Mouse (Mus musculus) adrenal gland, postnatal 25 days (tissue): ENCODE measurements at regions not wholly inside any gene's neighbourhood (a gene's known extent, or its start where the extent isn't known, plus 50 kb on each side); places are given as distances from the start of the nearest gene placed in this dataset.

Experiments
- DNase-seq: peaks from one replicate; pipeline ENCODE4 v3.0.0; 2021; ENCODE audit warnings: mixed read lengths

DNA sequence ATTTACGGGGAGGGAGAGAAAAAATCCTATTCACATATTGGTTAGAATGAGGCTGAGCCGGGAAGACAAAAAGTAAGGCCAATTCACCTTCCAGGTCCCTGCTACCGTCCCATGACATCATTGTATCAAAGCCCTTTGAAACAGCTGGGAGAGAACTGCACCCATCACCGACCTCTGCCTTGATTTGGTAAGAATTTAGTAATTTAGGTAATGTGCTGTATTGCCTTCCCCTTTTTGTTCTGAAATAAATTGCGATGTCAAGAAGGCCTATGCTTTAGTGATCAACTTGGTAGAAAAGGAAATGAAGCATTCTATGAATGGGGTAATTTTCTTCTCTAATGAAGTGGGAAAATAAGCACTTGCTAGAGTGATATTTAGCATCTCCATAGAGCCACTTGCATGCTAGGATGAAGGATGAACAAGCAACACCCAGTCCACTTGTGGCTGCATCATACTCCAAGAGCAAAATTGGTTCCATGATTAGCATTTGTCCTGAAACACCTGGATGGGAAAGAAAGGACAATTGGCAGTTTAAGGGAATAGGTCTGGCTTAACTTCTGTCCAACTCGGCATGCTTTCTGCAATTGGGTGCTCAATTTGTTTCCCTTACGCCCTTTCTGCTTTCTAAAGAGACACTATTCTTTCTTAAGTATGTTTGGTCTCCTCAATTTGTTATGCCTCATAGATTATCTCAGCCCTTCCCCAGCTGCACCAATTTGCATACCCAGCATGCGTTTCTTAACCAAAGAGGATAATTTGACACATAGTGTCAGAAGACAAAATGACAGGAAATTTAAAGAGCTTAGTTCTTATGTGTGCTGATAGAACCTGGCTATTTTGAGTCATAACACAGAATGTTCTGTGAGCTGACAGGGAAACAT lies 114.2 kb upstream of the Kitl start:
- no peak for DNase-seq

DNA sequence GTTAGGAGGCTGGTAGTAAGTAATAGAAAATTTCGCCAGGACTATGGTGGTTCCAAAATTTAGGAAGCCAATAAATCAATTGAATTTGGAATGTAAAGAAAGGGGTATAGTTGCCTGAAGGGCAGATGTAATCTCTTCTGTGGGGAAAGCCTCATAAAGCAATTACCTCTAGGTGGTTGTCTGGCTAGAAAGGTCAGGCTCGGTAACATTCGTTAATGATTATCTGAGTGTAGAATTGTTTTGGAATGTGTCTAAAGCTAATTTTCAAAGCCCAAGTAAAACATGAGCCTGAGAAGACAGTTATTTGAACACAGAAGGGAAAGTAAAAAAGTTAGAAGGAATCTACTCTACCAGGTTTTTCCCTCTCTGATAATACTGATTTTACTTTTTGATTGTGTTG lies 121.4 kb upstream of the Kitl start:
- no peak for DNase-seq

DNA sequence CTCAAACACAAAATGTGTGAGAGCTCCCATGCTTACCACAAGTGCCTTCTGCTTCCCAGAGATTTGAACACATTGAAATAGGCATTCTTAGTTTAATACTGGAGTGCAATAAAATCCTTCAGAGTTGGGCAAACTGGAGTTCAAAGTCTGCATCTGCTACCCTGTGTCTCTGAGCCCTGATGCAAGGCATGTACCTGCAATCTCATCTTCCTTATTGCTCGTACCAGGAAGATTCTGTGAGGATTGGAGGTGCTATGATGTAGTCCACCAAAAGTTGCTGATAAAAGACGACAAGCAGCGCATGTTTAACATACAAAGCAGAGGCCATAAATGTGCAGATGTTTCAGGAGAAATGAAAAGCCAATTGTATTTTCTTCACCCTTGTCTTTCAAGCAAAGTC lies 123.5 kb upstream of the Kitl start:
- DNase-seq, result no peak

DNA sequence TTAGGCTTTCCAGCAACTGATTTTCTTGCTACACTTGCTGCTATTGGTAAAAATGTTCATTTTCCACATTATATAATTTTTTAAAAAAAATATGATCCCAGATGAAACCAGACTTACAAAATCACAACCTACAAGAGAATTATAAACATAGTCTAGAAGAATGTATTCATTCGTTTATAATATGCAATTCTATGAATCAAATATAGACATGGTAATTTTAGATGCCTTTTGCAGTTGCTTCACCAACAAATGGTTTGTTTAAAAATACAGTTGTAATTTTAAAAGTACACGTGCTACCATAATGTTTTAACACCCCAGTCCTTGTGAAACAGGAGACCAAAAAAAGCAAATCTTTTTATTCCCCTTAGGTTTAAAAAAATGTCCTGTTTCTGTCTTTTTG lies 122.4 kb upstream of the Csl start:
- no peak for DNase-seq

DNA sequence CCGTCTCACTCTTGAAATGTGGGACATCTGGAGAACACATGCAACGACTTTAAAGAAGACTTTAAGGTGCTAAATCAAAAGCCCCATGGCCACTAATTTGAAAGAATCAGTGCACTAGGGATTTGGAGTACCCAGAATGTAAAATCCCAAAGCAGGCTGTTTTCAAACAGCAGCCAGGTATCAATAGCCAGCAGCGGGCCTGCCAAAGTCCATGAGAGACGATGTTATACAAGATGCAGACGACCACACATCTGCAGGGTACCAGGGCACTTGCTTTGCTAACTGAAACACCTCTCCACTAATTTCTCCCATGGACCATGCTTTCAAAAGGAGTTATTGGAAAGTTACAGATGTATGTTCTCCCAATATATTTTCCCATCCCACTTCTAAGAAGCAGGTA lies 119.9 kb upstream of the Csl start:
- DNase-seq, result no peak

DNA sequence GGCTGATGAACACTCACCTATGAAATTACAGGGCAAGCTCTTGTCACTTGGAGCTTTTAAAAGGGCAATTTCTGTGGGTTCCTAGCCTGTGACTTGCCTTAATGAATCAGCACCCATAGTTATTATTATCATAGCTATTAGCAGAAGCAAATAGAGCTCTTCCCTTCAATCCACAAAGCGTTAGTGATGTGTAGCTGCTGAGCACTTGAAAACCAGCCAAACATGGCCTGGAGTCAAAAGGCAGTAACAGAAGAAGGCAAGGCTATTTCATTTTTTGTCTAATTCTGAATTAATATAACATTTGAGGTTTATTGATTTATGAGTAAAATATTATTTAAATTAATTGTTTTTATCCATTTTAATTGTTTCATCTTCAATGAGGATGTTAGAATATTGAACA lies 105.3 kb upstream of the Csl start:
- DNase-seq, result no peak

DNA sequence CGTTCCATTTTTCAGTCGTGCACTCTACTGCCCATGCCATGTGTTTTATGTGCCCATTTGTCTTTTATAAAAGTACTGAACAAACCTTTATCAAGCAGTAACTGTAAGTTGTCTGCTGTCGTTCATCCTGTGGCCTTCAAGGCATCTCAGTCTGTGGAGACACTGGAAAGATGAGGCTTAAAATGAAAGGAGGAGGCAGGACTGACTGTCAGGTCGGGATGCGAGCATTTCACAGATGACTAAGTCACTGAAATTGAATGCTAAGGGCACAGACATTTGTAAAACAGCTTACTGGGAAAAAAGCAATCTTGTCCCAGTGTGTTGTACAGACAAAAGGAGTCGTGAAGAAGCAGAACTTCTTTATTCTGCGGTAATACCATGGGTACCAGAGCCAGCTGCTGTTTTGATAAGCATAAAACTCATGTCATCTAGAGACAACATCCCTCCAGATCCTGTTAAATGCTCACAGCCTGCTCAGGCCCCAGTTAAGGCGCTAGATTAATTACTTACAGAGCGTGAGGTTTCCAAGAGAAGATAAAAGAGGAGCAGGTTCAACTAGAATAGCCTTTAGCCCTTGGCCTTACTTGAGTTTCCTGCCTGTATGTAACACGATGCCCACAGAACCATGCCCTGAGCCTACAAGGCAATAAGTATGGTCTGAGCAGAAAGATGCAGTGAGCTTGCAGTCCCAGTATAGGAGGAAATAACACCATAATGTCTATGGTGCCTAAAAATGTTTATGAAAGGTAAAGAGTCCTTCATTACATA lies 101.0 kb upstream of the Csl start:
- DNase-seq, result no peak

DNA sequence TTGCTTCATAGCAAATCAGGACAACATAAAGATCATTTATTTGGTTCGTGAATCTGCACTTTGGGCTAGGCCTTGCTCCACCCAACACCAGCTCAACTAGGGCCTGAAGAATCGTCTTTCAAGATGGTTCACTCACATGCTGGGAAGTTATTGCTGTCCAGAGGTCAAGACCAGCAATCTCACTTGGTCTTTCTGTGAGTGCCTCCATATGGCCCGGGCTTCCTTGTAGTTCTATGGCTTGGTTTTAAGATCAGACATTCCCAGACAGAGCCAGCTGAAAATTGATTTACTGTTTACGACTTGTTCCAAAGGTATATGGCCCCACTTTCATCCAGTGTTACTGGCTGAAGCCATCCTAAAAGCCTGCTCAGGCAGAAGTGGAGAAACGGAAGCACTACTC lies 84.7 kb upstream of the Csl start:
- DNase-seq, result no peak

DNA sequence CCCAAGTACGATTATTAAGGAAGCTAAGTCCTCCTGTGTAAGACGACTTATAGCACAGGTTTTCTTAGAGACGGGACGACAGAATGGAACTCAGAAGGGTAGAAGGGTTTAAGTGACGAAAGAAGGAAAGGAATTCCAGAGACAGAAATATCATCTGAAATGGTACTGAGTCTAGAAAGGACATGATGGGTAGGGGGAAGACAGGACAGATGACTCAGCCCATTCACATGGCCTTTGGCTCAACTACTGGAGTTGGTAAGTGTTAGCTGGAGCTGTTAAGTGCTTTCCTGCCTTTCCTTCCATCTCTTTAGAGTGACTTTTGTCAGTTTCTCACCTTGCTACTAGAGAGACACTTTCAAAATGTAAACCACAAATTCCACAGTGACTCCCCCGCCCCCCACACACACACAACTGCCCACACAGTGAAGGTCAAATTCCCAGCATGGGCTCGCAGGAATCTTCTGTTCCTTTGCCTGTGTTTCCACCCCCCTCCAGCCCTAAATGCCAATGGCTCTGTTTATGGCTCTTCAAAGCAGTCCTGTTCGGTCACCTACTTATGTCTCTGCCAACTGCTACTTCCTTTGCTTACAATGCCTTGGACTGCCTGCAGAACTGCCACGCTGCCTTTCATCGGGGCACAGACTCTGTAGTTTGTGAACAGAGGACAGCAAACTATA lies 81.8 kb upstream of the Csl start:
- no peak for DNase-seq

DNA sequence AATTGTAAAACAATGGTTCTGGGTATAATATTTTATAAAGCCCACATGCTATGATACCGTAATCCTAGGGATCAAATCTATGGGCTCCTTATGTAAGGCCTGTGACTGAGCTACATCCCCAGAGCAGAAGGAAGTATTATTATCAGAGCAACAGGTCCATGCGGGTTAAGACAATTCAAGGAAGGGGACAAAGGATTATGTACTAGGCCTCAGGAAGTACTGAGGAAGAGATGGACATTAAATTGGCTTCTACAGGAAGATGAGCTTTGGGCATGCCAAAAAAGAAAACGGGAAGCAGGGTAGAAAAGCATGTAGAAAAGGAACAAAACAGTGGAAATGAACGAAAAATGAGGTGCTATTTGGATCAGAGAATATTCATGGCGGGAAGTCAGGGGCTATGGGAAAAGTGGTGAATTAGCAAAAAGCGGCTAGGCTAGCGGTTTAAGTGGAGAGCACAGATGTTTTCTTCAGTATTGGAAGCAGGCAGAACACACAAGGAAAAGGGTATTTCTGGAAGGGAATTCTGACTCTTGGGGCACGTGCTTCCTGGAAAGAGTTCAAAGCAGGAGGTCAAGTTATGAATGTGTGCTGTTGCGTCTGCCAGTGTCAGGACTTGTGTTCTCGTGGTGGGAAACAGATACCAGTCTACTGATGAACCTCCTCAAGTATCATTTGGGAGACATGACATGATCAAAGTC lies 80.9 kb upstream of the Csl start:
- DNase-seq, result no peak

DNA sequence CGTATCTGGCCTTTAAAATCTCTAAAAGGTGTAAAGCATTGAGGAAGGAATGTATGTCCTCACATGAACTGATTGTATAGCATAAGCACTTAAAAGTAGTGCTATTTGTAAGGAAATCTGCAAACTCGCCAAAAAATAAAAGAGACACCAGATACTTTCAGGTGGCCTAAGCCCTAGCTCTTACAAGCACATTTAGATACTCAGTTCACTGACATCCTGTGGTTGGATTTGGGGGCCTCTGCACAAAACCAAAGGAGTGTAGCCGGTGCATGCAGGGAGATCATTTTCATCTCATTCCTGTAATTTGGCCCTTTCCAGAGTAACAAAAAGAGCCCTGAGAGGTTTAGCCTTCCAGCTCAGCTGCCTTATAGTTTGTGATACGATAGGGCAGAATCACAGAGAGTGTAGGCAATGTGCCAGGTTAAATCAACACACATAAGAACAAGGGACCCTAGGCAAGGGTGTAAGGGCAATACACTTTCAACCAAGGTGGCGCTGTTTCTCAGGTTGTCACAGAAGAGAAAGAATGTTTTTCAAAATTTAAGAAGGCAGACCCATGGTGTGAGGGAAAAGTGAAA lies 77.5 kb upstream of the Csl start:
- DNase-seq, result no peak

DNA sequence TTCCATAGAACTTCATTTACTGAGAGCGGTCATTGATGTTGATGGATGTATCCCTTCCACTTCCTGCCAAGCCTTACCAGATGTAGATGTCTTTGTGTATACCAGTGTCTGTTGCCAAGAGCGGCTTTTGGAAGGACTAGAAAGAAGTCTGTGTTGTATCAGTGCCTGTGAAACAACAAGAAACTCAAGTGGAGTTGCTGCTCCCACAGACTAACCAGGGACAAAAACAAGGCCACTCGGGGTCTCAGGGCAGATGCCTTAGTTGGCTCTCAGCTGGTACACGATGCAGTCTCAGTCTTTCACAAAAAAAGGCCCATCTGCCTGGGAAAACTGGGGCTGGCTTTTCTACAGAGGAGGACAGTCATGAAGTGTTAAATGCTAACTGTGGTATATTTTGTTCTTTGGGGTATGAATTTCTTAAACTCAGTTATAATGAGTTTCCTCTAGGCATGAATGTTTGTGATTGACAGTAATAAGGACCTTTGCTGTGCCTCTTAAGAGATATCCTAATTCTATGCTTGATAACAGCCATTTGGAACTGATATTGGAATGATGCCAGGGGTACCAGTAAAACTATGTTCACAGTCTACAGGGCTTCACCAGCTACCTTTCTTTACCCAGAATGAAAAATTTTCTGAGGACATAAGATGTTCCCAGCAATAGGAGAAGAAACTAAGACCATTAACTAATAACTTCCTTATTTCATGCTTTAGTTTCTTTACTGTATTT lies 75.6 kb upstream of the Csl start:
- DNase-seq, result no peak

DNA sequence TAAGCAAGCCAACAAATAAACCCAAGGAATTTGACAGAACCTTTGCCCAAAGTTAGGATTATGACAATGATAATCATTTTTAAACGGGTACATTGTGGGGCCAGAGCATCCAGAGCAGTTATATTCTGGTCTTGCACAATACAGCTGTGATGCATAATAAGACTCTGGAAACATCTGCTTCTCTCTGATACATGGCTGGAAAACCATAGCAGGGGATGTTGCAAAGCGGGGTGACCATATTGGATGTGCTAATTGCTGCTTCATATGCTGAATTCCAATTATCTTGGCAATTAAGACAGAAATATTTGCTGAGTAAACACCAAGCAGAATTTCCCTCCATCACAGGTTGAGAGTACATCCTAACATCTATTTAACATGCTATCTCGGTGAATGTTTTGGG lies 70.5 kb upstream of the Csl start:
- DNase-seq, result no peak

DNA sequence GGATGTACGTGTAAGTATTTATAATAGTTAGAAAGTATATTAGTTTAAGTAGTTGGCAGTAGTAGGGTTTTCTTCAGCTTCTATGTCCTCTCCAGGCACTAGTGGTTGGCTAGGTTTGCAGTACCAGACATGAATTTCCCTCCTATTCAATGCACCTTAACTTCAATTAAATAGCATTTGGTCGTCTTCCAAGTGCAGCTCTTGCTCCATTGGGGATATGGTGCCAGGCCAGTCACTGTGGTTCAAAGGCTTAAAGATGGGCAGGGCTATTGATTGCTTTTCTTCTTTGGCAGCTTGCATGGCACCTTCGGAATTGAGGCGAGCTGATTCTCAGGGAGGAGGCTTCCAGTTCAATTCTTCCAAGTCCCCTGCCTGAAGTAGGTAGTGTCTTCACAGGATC lies 68.0 kb upstream of the Csl start:
- DNase-seq, result no peak

DNA sequence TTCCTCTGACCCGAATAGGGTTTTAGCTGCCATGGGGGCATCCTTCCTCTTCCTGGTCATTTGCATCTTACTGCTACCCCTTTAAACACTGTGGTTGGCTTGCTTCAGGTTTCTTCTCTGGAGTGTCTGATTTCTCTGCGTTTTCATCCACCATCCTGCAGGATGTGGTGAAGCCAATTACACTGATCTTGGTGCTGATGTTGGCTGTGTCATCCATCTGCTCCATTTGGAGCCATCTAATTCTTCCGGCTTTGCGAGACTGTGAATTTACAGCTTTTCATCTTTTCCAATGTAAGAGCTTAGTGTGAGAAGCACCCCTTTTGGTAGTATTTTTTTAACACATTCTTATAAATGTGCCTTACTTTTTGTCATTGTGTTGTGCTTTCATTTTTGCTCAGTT lies 66.4 kb upstream of the Csl start:
- DNase-seq, result no peak

DNA sequence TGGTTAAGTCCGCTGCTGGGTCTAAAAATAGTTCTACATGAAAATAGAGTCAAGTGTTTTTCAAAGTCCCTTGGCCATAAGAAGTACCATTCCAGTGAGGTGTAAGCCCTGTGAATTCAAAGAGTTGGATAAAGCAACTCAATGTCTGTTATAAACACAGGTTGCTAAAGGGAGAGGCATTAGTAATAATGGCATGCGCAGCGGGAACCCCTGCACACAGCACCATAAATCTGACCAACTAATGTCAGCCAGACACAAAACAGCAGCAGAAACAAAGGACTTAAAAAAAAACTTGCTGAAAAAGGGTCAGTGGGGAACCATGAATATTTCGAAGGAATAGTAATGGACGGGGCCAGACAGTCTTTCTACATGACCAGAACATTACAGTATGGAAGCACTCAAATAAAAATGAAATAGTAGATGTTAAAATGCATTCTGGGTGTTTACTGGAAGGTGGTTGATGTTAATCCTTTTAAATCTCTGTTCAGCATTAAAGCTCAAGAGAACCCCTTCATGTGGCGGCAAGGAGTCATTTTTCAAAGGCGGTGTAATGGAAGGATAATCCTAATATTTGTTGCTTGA lies 52.7 kb upstream of the Csl start:
- no peak for DNase-seq

DNA sequence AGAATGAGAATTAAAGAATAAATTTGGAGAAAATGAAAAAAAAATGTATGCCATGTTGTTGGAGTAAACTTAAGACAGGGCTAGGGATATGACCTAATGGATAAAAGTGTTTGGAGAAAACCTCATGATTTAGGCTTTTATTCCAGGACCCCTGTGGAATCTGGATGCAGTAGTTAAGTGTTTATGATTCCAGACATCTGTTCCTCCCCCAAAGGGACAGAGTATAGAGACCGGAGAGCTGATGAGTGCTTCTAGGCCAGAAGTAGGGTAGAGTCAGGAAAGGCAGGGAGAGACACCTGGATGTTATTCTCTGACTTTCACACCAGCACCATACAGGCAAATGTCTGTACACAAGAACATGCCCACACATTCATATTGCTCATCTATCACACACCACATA lies 52.0 kb upstream of the Csl start:
- DNase-seq, result no peak
